11 mouse cellular contexts compared by ENCODE assay signal in genomic region chr16:76987711-76988110, GRCm38 (mm10).
"Had no signal": no experiment of that assay in that cellular context is flagged by ENCODE, and none has a peak within 500 bp of the region (broad histone marks: within the 10 kb centered on the region; RNA-seq: fewer than 3 reads in every experiment).

No protein-coding gene starts in this region.

- DNase-seq: right cerebral cortex, adult 18-20 months; right cerebral cortex, postnatal 14 days; right cerebral cortex, postnatal 25 days; right cerebral cortex, postnatal 4 days; spleen, adult 18-20 months; thymus, adult 18-20 months; thymus, adult 2 months; thymus, postnatal 14 days; thymus, postnatal 25 days; thymus, postnatal 36 days; thymus, postnatal 4 days had no signal
